Mouse (Mus musculus) CH12F3 (cell line): ENCODE results near the gene Eya2.

Experiments used
- in situ Hi-C: fragments of 300-500 bp; cut with MboI; formaldehyde crosslinking; loops from 2 replicates; pipeline ENCODE4 v1.14.3; 2020; ENCODE audit warnings: low sequenced_read_pairs

The Eya2 gene

GRCm38 (mm10) chr2:165590742-165591141 lies 4.1 kb upstream of the Eya2 start:
- in situ Hi-C loops = no loop called here

GRCm38 (mm10) chr2:165593763-165594162 lies 1.1 kb upstream of the Eya2 start:
- in situ Hi-C loops = no loop called here

- in situ Hi-C loops = no loop called here
These were observed 841 bp downstream of the Eya2 start for GRCm38 (mm10) chr2:165595676-165596070.

- in situ Hi-C loops = no loop called here
These were observed 1.3 kb downstream of the Eya2 start for GRCm38 (mm10) chr2:165596141-165596540.

GRCm38 (mm10) chr2:165597536-165597935 lies 2.7 kb downstream of the Eya2 start:
- in situ Hi-C loops = no loop called here

GRCm38 (mm10) chr2:165598139-165598538 lies 3.3 kb downstream of the Eya2 start:
- in situ Hi-C loops = no loop called here

GRCm38 (mm10) chr2:165599566-165599965 lies 4.7 kb downstream of the Eya2 start:
- in situ Hi-C loops = no loop called here

GRCm38 (mm10) chr2:165600926-165601325 lies 6.1 kb downstream of the Eya2 start:
- in situ Hi-C loops = no loop called here

- in situ Hi-C loops = no loop called here
These were observed 6.8 kb downstream of the Eya2 start for GRCm38 (mm10) chr2:165601605-165602004.

- in situ Hi-C loops = no loop called here
These were observed 8.9 kb downstream of the Eya2 start for GRCm38 (mm10) chr2:165603775-165604174.

GRCm38 (mm10) chr2:165611551-165612253 lies 16.9 kb downstream of the Eya2 start:
- in situ Hi-C loops = no loop called here

- in situ Hi-C loops = no loop called here
These were observed 19.0 kb downstream of the Eya2 start for GRCm38 (mm10) chr2:165613741-165614339.

GRCm38 (mm10) chr2:165621488-165621887 lies 26.7 kb downstream of the Eya2 start:
- in situ Hi-C loops = no loop called here

GRCm38 (mm10) chr2:165622596-165622995 lies 27.8 kb downstream of the Eya2 start:
- in situ Hi-C loops = no loop called here

GRCm38 (mm10) chr2:165626826-165627225 lies 32.0 kb downstream of the Eya2 start:
- in situ Hi-C loops = no loop called here

GRCm38 (mm10) chr2:165627974-165628373 lies 33.1 kb downstream of the Eya2 start:
- in situ Hi-C loops = no loop called here

- in situ Hi-C loops = no loop called here
These were observed 35.1 kb downstream of the Eya2 start for GRCm38 (mm10) chr2:165629900-165630299.

GRCm38 (mm10) chr2:165633011-165633785 lies 38.4 kb downstream of the Eya2 start:
- in situ Hi-C loops = no loop called here

- in situ Hi-C loops = no loop called here
These were observed 39.6 kb downstream of the Eya2 start for GRCm38 (mm10) chr2:165634481-165634880.

- in situ Hi-C loops = no loop called here
These were observed 44.4 kb downstream of the Eya2 start for GRCm38 (mm10) chr2:165639075-165639755.

- in situ Hi-C loops = no loop called here
These were observed 47.2 kb downstream of the Eya2 start for GRCm38 (mm10) chr2:165641909-165642505.
